Mouse (Mus musculus) kidney, postnatal 0 days (tissue): ENCODE measurements around the gene Ckmt2. TPM values are rescaled to one million over a fixed set of nuclear protein-coding genes. Genes with fewer than 3 reads are reported as not detected.

ENCODE experiments used
- ATAC-seq: fragments of 200-750 bp; cut with Nextera tagmentation; replicated peaks from 2 replicates; pipeline ENCODE4 v1.8.0; 2017; ENCODE audit warnings: low read depth, moderate number of reproducible peaks, moderate TSS enrichment, moderate library complexity; ENCODE audit not compliant: low FRiP score
- DNase-seq: peaks from one replicate; pipeline ENCODE4 v3.0.0-alpha.2; 2016; ENCODE audit warnings: low spot score
- H3K27ac ChIP-seq: fragments of 300-500 bp; sonication (generic); 2 replicates; pipeline ENCODE4 v1.5.1; 2014; ENCODE audit warnings: mild to moderate bottlenecking
- H3K27me3 ChIP-seq: fragments of 300-500 bp; sonication (generic); 2 replicates; pipeline ENCODE4 v1.6.1; 2014; ENCODE audit warnings: low read length, mixed read lengths; ENCODE audit not compliant: insufficient read depth
- H3K36me3 ChIP-seq: fragments of 300-500 bp; sonication (generic); 2 replicates; pipeline ENCODE4 v1.6.1; 2014; ENCODE audit warnings: low read length, mixed read lengths; ENCODE audit not compliant: insufficient read depth
- H3K4me1 ChIP-seq: fragments of 300-500 bp; sonication (generic); replicated peaks from 2 replicates; pipeline ENCODE4 v1.6.1; 2014; ENCODE audit warnings: antibody characterized with exemption, low read length, mixed read lengths; ENCODE audit not compliant: insufficient read depth
- H3K4me2 ChIP-seq: fragments of 300-500 bp; sonication (generic); 2 replicates; pipeline ENCODE4 v1.6.1; 2014; ENCODE audit warnings: mild to moderate bottlenecking, low read length, moderate library complexity, mixed read lengths
- H3K4me3 ChIP-seq: fragments of 300-500 bp; sonication (generic); replicated peaks from 2 replicates; pipeline ENCODE4 v1.5.1; 2014; ENCODE audit warnings: low read depth, low read length
- H3K9ac ChIP-seq: fragments of 300-500 bp; sonication (generic); 2 replicates; pipeline ENCODE4 v1.6.1; 2014; ENCODE audit warnings: low read depth, low read length
- H3K9me3 ChIP-seq: fragments of 300-500 bp; sonication (generic); replicated peaks from 2 replicates; pipeline ENCODE4 v1.6.1; 2016; ENCODE audit warnings: low read length, inconsistent platforms, mixed read lengths
- CTCF ChIP-seq: IDR thresholded peaks from 2 replicates; pipeline ENCODE4 v1.5.1; 2016; ENCODE audit warnings: antibody characterized with exemption, low read depth, mild to moderate bottlenecking, moderate library complexity
- WGBS: fragments of 180-500 bp; shearing (Covaris S2); extraction: QIAGEN DNeasy Blood & Tissue Kit; methylation state at CpG from one replicate; pipeline ENCODE4 v1.1.7; 2014; 5-methylcytosine and 5-hydroxymethylcytosine counted together
- polyA plus RNA-seq: library from polyadenylated mRNA; unstranded; fragments of >200 nt; fragmentation: Nextera tagmentation; extraction: Ambion mirVana; gene quantifications from 2 replicates; pipeline ENCODE4 v1.2.1, GENCODE M21; 2015

Gene Ckmt2
- polyA plus RNA-seq, result 0.14 TPM in 1 of 2 replicates, not detected in the other

GRCm38 (mm10) chr13:91876741-91877349 lies at the start of gene Ckmt2:
Gene Ckmt2, minus strand, starts transcription at chr13:91876885.
- Histone ChIP-seq H3K4me3 (no peak within 1 kb of the TSS), H3K9me3 (no peaks in the 10 kb centered on the region), H3K9ac (no peak within 1 kb of the TSS), H3K36me3 (no peaks in the 10 kb centered on the region), H3K4me1 (no peaks in the 10 kb centered on the region), H3K4me2 (no peak within 1 kb of the TSS), H3K27me3 (no peaks in the 10 kb centered on the region), H3K27ac (no peak within 1 kb of the TSS)
- WGBS, result 60% methylated on average over 5 of the region's 5 CpGs
- TF ChIP-seq CTCF, result no peak
- DNase-seq (no peak), ATAC-seq (peak; percentile 78)

GRCm38 (mm10) chr13:91921010-91921409 lies 44.3 kb upstream of the Ckmt2 start:
- H3K9me3 ChIP-seq, result no peaks in the 10 kb centered on the region
- ATAC-seq (no peak), DNase-seq (no peak)
- no peak overlapping the region for H3K4me2 ChIP-seq
- WGBS, result 52% methylated on average over 3 of the region's 3 CpGs
- no peak for TF ChIP-seq CTCF
- no peak overlapping the region for H3K27ac ChIP-seq
- no peaks in the 10 kb centered on the region for H3K36me3 ChIP-seq
- no peak overlapping the region for H3K4me3 ChIP-seq
- no peaks in the 10 kb centered on the region for H3K4me1 ChIP-seq
- no peak overlapping the region for H3K9ac ChIP-seq
- H3K27me3 ChIP-seq, result no peaks in the 10 kb centered on the region

- WGBS, result 86% methylated on average over 5 of the region's 5 CpGs
- Histone ChIP-seq H3K4me1 (no peaks in the 10 kb centered on the region), H3K27me3 (no peaks in the 10 kb centered on the region), H3K4me3 (no peak overlapping the region), H3K27ac (no peak overlapping the region), H3K4me2 (no peak overlapping the region), H3K36me3 (no peaks in the 10 kb centered on the region), H3K9ac (no peak overlapping the region), H3K9me3 (no peaks in the 10 kb centered on the region)
- no peak for DNase-seq
- no peak for TF ChIP-seq CTCF
- no peak for ATAC-seq
Measured at GRCm38 (mm10) chr13:91918764-91919163, 42.1 kb upstream of the Ckmt2 start.

GRCm38 (mm10) chr13:91917835-91918234 lies 41.1 kb upstream of the Ckmt2 start:
- no peaks in the 10 kb centered on the region for H3K36me3 ChIP-seq
- no peaks in the 10 kb centered on the region for H3K27me3 ChIP-seq
- no peak overlapping the region for H3K27ac ChIP-seq
- H3K9me3 ChIP-seq, result no peaks in the 10 kb centered on the region
- no peak for DNase-seq
- H3K9ac ChIP-seq, result no peak overlapping the region
- no peaks in the 10 kb centered on the region for H3K4me1 ChIP-seq
- no peak for ATAC-seq
- 74% methylated on average over 2 of the region's 2 CpGs for WGBS
- no peak for TF ChIP-seq CTCF
- H3K4me3 ChIP-seq, result no peak overlapping the region
- no peak overlapping the region for H3K4me2 ChIP-seq

- no peak overlapping the region for H3K9ac ChIP-seq
- no peaks in the 10 kb centered on the region for H3K9me3 ChIP-seq
- no peak overlapping the region for H3K4me3 ChIP-seq
- DNase-seq (no peak), ATAC-seq (no peak)
- no peak for TF ChIP-seq CTCF
- 89% methylated on average over 5 of the region's 5 CpGs for WGBS
- no peak overlapping the region for H3K4me2 ChIP-seq
- no peak overlapping the region for H3K27ac ChIP-seq
- H3K4me1 ChIP-seq, result no peaks in the 10 kb centered on the region
- no peaks in the 10 kb centered on the region for H3K36me3 ChIP-seq
- no peaks in the 10 kb centered on the region for H3K27me3 ChIP-seq
Measured at GRCm38 (mm10) chr13:91916308-91916707, 39.6 kb upstream of the Ckmt2 start.

- TF ChIP-seq CTCF, result peak; percentile 44
- DNase-seq, result peak; percentile 12
- H3K36me3 ChIP-seq, result no peaks in the 10 kb centered on the region
- no peaks in the 10 kb centered on the region for H3K27me3 ChIP-seq
- H3K4me1 ChIP-seq, result no peaks in the 10 kb centered on the region
- no peak overlapping the region for H3K27ac ChIP-seq
- 59% methylated on average over 6 of the region's 6 CpGs for WGBS
- no peak overlapping the region for H3K4me3 ChIP-seq
- no peak for ATAC-seq
- H3K9me3 ChIP-seq, result no peaks in the 10 kb centered on the region
- H3K9ac ChIP-seq, result no peak overlapping the region
- H3K4me2 ChIP-seq, result no peak overlapping the region
Measured at GRCm38 (mm10) chr13:91915582-91916239, 39.0 kb upstream of the Ckmt2 start.
